Mouse (Mus musculus): ENCODE data around the gene Fancm. TPM values are rescaled to one million over a fixed set of nuclear protein-coding genes. Genes with fewer than 3 reads are reported as not detected.

Fancm gene
- polyA plus RNA-seq, 1 experiment from 2014 or later = 2.0 TPM

DNA sequence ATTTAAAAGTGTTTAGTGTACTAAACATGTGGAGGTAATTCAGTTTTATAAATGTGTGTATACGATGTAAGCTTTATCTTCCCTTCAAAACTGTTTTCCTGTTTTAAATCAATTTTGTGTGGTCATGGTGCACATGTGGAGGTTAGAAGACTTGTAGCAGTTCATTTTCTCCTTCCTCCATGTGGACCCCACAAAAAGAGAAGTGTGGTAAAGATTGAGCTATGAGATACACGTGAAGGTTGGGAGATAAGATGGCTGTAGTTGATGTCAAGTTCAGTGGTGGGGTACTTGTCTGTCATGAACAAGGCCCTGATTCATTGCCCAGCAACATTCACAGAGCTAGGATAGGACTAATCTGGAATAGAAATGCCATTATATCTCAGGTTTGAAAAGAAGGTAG lies 17.2 kb upstream of the Fancm start:
- H3K4me1 ChIP-seq (ENCODE audit: insufficient read depth) = no peaks in the 10 kb centered on the region
- no peak overlapping the region for H3K9ac ChIP-seq (replicated peaks)
- no peak overlapping the region for H3K4me3 ChIP-seq (ENCODE audit: low read depth, low read length)
- peaks cover 57% of the 10 kb centered on the region for H3K36me3 ChIP-seq (replicated peaks; ENCODE audit: insufficient read depth, low read length)
- no peaks in the 10 kb centered on the region for H3K27me3 ChIP-seq (ENCODE audit: insufficient read depth, low read length)
- H3K9me3 ChIP-seq (ENCODE audit: low read length) = no peaks in the 10 kb centered on the region
- DNase-seq = no peak
- TF ChIP-seq CTCF (IDR thresholded peaks at IDR 0.05; ENCODE audit: low read depth) (no peak), EP300 (IDR thresholded peaks at IDR 0.05; ENCODE audit: low read depth) (no peak)
- H3K27ac ChIP-seq (ENCODE audit: low read depth) = no peak overlapping the region
- WGBS (ENCODE audit: insufficient replicate concordance) = 43% methylated on average over 2 of the region's 2 CpGs
- no peak for ATAC-seq
- no peak overlapping the region for H3K4me2 ChIP-seq (ENCODE audit: low read depth, low read length)

DNA sequence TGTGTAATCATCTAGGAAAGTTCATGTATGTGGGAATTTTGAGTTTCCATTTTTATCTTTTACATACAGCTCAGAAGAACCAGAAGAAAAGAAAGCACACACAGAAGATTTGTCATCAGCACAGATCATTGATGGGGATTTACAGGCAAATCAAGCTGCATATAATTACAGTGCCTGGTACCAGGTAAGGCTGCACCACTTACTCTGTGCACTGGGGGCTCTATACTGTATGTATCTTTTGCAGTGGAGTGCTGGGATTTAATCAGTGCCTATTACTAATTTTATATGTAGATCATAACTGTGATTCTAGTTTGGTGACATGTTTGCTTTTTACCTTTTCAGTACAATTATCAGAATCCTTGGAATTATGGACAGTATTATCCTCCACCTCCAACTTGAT lies 14.3 kb upstream of the Fancm start:
- H3K4me3 ChIP-seq (ENCODE audit: low read depth, low read length) = no peak overlapping the region
- H3K4me2 ChIP-seq (ENCODE audit: low read depth, low read length) = no peak overlapping the region
- DNase-seq = no peak
- no peaks in the 10 kb centered on the region for H3K4me1 ChIP-seq (ENCODE audit: insufficient read depth)
- TF ChIP-seq EP300 (IDR thresholded peaks at IDR 0.05; ENCODE audit: low read depth) (no peak), CTCF (IDR thresholded peaks at IDR 0.05; ENCODE audit: low read depth) (no peak)
- no peak for ATAC-seq
- H3K9ac ChIP-seq (replicated peaks) = no peak overlapping the region
- H3K36me3 ChIP-seq (replicated peaks; ENCODE audit: insufficient read depth, low read length) = peaks cover 55% of the 10 kb centered on the region
- no peaks in the 10 kb centered on the region for H3K9me3 ChIP-seq (ENCODE audit: low read length)
- no peaks in the 10 kb centered on the region for H3K27me3 ChIP-seq (ENCODE audit: insufficient read depth, low read length)
- no peak overlapping the region for H3K27ac ChIP-seq (ENCODE audit: low read depth)

DNA sequence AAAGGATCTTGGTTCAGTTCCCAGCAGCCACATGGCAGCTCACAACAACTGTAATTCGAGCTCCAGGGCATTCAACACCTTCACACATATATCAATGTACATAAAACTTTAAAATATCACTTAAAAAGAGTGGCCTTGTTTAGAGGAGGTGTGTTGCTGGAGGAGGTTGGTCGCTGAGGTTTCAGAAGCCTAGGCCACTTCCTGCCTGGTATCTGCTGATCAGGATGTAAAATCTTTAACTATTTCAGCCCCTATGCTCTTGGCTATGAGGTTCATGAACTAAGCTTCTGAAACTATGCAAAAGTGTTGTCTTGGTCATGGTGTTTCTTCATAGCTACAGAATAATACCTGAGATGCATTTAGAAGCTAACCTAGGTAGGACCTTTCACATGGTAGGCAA lies 10.2 kb upstream of the Fancm start:
- Histone ChIP-seq H3K36me3 (replicated peaks; ENCODE audit: insufficient read depth, low read length) (peaks cover 52% of the 10 kb centered on the region), H3K4me3 (ENCODE audit: low read depth, low read length) (no peak overlapping the region)
- no peak for ATAC-seq

DNA sequence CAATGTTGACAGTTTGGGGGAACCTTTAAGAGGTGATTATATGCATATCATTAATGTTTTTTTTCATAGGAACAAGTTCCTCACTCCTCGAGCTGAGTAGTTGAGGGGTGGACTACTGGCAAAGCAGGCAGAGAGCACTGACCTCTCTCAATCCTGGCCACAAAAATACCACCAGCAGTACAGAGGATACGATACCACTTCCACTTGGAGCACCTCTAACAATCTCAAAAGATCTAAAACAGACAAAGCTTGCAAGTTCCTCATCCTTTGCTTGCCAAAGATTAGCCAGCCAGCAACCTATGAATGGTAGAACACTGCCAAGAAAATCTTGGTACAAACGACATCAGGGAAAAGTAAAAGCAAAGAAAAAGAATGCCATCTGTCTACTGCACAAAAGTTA lies 9.2 kb upstream of the Fancm start:
- DNase-seq (no peak), ATAC-seq (no peak)
- Histone ChIP-seq H3K9ac (replicated peaks) (no peak overlapping the region), H3K9me3 (ENCODE audit: low read length) (no peaks in the 10 kb centered on the region), H3K4me3 (ENCODE audit: low read depth, low read length) (no peak overlapping the region), H3K4me2 (ENCODE audit: low read depth, low read length) (no peak overlapping the region), H3K27me3 (ENCODE audit: insufficient read depth, low read length) (no peaks in the 10 kb centered on the region), H3K4me1 (ENCODE audit: insufficient read depth) (no peaks in the 10 kb centered on the region), H3K36me3 (replicated peaks; ENCODE audit: insufficient read depth, low read length) (peaks cover 43% of the 10 kb centered on the region), H3K27ac (ENCODE audit: low read depth) (no peak overlapping the region)
- TF ChIP-seq CTCF (IDR thresholded peaks at IDR 0.05; ENCODE audit: low read depth) (no peak), EP300 (IDR thresholded peaks at IDR 0.05; ENCODE audit: low read depth) (no peak)
- WGBS (ENCODE audit: insufficient replicate concordance) = 29% methylated on average over 3 of the region's 3 CpGs

More for the DNA sequence above, 10.2 kb upstream of the Fancm start:
- Histone ChIP-seq H3K27ac (ENCODE audit: low read depth) (no peak overlapping the region), H3K27me3 (ENCODE audit: insufficient read depth, low read length) (no peaks in the 10 kb centered on the region), H3K4me2 (ENCODE audit: low read depth, low read length) (no peak overlapping the region), H3K4me1 (ENCODE audit: insufficient read depth) (no peaks in the 10 kb centered on the region), H3K9ac (replicated peaks) (no peak overlapping the region), H3K9me3 (ENCODE audit: low read length) (no peaks in the 10 kb centered on the region)
- TF ChIP-seq EP300 (IDR thresholded peaks at IDR 0.05; ENCODE audit: low read depth) (no peak), CTCF (IDR thresholded peaks at IDR 0.05; ENCODE audit: low read depth) (no peak)
- no peak for DNase-seq
- 24% methylated on average over 2 of the region's 2 CpGs for WGBS (ENCODE audit: insufficient replicate concordance)

DNA sequence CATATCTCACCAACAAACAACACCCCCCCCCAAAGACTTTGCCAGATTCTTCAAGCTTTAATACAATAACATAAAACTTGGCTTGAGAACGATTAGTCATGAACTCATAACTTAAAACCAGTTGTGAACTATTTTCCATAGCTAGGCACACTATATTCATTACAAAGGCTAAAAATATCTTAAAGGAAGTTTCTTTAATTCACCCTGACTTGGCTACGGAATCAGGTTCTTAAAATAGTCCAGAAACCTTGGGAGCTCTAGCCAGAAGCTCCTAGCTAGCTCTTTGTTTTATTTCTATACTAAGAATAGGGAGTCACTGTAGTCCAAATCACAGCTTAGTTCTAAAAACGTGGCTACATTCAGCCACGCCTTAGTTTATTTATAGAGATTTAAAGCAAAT lies 7.0 kb upstream of the Fancm start:
- TF ChIP-seq EP300 (IDR thresholded peaks at IDR 0.05; ENCODE audit: low read depth) (no peak), CTCF (IDR thresholded peaks at IDR 0.05; ENCODE audit: low read depth) (no peak)
- ATAC-seq = no peak
- H3K4me1 ChIP-seq (ENCODE audit: insufficient read depth) = peaks cover 5% of the 10 kb centered on the region; the same call in 1 of the 2 replicates
- no peak overlapping the region for H3K9ac ChIP-seq (replicated peaks)
- DNase-seq = no peak
- H3K4me2 ChIP-seq (ENCODE audit: low read depth, low read length) = no peak overlapping the region
- no peak overlapping the region for H3K27ac ChIP-seq (ENCODE audit: low read depth)
- no peaks in the 10 kb centered on the region for H3K9me3 ChIP-seq (ENCODE audit: low read length)
- H3K36me3 ChIP-seq (replicated peaks; ENCODE audit: insufficient read depth, low read length) = peaks cover 31% of the 10 kb centered on the region
- H3K27me3 ChIP-seq (ENCODE audit: insufficient read depth, low read length) = no peaks in the 10 kb centered on the region
- WGBS (ENCODE audit: insufficient replicate concordance) = 63% methylated on average over 4 of the region's 4 CpGs
- H3K4me3 ChIP-seq (ENCODE audit: low read depth, low read length) = no peak overlapping the region

DNA sequence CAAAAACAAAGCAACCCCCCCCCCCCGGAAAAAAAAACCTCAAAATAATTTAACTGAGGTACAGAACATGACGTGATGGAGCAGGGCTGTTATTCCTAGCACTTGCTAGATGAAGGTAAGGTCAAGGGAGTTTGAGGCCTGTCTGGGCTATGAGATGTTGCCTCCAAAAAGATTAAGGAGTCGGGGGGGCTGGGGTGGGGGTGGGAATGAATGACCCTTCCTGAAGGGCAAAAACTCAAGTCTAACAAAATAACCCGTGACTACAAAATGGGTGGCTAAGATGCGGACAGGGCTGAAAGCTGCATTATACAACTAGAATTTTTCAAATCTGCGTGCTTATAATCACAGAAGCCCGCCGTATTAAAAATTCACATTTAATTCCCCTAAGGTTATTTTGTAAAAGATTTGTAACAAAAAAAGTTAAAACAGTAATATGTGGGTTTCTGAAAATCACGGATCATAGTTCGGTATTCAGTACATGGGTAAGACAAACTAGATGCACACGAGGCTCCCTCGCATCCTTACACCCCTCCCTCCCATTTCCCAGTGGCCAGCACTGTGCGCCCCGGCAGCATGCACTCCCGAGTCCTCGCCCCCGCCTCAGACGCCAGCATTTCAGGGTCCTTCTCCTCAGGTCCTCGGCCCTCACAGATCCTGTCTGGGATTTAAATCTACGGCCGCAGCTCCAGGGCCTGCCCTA lies 2.3 kb upstream of the Fancm start:
- ATAC-seq = peak; percentile 11
- H3K27ac ChIP-seq (ENCODE audit: low read depth) = peak overlapping the region; percentile 80
- no peak for DNase-seq

More for the DNA sequence above, 2.3 kb upstream of the Fancm start:
- H3K4me2 ChIP-seq (ENCODE audit: low read depth, low read length) = peak overlapping the region; percentile 89
- WGBS (ENCODE audit: insufficient replicate concordance) = 3% methylated on average over 21 of the region's 21 CpGs
- H3K9ac ChIP-seq (replicated peaks) = peak overlapping the region; percentile 83
- no peaks in the 10 kb centered on the region for H3K9me3 ChIP-seq (ENCODE audit: low read length)
- H3K4me3 ChIP-seq (ENCODE audit: low read depth, low read length) = peak overlapping the region; percentile 73
- TF ChIP-seq EP300 (IDR thresholded peaks at IDR 0.05; ENCODE audit: low read depth) = no peak
- no peak for TF ChIP-seq CTCF (IDR thresholded peaks at IDR 0.05; ENCODE audit: low read depth)
- H3K27me3 ChIP-seq (ENCODE audit: insufficient read depth, low read length) = no peaks in the 10 kb centered on the region
- H3K36me3 ChIP-seq (replicated peaks; ENCODE audit: insufficient read depth, low read length) = peaks cover 11% of the 10 kb centered on the region; the same call in 1 of the 2 replicates
- peaks cover 25% of the 10 kb centered on the region for H3K4me1 ChIP-seq (ENCODE audit: insufficient read depth)

Data from liver, postnatal 0 days (tissue).